Mouse (Mus musculus) spleen, postnatal 14 days (tissue): ENCODE measurements around the gene Rsph6a.
"Not testable (repeated sequence)": the region's sequence is repeated elsewhere in the genome, so short reads cannot be mapped to it uniquely, and the experiment has no call there.

ENCODE experiments used
- DNase-seq, 2 experiments: peaks; one replicate each; pipeline ENCODE4 v3.0.0; 2021 to 2022; ENCODE audit warnings: low spot score in 2 of 2

Gene Rsph6a

DNA sequence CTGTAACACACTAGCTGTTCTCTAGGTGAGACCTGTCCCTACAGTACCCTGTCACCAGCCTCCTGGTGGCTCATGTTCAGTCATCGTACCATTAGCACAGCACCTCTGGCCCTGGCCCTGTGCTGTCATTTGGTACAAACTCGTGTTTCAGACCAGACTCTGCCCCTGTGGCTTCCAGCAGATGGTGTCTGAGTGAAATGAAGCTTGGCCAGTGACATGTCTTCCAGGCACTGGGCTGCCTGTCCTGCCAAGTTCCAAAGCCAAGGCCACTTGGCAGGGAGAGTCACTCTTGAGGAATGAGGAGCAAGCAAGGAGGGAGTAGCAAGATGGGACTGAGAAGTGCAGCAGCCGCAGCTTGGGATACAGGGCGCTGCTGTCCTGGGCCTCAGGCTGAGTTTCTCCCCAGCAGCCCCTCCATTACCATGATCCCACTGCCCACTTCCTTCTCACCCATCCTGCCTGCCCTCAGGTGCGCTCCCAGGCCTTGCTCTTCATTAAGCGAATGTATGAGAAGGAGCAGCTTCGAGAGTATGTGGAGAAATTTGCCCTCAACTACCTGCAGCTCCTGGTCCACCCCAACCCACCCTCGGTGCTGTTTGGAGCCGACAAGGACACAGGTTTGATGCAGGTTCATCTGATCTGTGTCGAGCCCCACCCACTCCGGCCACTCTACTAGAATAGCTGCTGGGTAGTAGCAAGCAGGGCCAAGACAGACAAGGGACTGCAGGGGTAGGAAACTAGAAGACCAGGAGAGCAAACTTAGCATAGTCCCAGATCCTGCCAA lies 8.0 kb upstream of the Rsph6a start:
- no peak for DNase-seq

DNA sequence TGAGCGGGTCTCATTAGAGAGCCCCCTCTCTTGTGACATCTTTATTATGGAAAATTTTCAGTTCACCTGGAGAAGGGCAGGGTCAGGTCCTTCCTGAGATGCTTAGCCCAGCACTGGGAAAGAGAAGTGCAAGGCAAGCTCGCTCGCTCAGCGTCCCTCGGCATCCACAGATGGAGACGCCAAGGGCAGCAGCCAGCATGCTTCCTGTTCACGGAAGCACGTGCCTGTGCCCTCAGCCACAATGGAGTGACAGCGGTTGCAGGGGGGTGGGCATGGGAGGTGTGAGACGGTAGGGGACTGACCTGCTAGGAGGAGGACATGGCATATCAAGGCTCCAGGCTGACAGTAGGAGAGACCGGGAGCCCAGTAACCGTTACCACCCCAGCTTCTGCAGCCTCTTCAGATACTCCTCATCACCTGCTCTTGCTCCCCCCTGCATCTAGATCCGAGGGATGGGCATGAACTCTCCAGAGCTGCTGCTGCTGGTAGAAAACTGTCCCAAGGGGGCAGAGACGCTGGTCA lies 6.4 kb upstream of the Rsph6a start:
- no peak for DNase-seq

DNA sequence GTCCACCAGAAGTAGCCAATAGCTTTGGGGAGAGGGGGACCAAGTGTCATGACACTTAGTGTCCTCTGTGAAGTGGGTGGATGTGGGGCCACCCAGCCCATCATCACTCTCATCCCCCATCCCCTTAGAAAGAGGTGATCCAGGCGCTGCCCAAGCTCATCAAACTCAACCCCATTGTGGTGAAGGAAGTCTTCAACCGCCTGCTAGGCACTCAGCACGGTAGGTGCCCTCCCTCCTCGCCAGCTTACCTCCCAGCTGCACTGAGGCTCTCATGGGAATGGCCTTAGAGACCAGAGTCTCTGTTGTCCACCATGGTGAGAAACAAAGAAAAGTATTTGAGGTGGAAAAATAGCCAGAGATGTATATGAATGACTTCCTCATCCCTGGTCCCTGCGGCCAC lies 5.2 kb upstream of the Rsph6a start:
- no peak for DNase-seq

DNA sequence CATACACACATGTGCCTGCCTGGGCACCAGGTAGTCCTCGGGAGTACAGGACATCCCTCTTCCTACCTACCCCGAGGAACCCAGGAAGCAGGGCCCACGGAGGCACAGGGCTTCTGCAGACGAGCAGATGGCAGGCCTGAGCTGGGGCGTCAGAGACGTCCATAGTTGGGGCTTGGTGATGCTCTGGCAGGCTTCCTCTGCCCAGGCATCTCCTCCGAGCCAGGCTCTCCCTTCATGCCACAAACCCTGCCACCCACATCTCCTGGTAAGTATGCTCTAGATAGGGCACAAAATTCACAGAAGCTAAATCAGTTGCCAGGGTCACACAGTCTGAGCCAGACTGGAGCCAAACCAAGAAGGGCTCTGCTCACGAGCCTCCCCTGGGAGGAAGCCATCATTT lies 4.3 kb upstream of the Rsph6a start:
- DNase-seq = no peak

DNA sequence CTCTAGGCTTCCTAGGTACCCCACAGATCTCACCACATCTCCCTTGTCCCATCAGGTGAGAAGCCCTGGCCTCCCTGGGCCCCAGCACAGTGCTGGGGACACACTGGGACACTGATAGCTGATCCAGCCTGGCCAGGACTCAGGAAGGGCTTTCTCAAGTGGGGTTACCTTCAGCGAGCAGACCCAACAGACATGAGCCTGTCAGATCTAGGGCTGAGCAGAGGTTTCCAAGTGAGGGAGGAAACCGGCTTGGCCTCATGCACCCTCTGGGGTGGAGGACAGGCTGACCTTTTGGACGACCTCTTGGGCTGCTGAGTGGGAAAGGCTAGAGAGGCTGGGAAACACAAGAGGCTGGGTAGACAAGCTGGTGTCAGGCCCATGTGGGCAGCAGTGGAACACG lies 3.3 kb upstream of the Rsph6a start:
- no peak for DNase-seq

DNA sequence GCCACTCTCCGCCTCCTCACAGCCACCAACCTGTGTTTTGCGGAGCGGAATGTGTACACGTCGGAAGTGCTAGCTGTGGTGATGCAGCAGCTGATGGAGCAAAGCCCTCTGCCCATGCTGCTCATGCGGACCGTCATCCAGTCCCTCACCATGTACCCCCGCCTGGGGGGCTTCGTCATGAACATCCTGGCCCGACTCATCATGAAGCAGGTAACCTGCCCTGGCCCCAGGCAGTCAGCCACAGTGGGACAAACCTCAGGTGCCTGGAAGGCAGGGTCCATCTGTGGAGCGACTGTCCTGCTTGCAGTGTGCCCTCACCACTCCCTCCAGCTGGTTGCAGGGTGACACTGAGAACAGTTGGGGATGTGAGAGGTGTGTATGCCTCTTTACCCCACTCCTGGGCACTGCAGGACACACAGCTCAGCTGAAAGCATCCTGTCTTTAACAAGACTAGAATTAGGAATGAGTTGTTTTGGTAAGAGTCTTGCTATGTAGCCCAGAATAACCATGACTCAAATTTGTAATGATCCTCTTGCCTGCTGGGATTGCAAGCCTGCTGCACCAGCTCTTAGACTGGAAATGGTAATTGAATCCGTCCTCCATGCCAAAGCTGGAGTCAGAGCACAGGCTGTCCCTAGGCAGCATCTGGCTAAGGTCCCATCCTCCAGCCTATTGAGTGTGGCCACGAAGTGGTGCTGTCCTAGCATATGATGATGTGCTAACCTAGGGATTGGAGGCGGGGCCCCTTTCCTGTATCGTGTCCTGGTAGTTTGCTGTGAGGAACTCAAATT lies 1.9 kb upstream of the Rsph6a start:
- no peak for DNase-seq

DNA sequence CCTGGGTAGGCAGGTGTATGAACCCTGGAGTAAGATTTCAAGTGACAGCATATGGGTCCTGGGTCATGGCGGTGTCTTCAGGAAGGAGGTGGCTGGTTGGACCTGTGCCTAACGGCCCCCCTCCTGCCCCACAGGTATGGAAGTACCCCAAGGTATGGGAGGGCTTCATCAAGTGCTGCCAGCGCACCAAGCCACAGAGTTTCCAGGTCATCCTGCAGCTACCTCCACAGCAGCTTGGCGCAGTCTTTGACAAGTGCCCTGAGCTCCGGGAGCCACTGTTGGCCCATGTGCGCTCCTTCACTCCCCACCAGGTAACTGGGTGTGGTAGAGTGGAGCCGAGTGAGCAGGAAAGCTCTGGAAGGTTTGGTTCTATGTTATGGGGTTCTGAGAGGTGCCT lies 1.4 kb upstream of the Rsph6a start:
- DNase-seq = no peak

DNA sequence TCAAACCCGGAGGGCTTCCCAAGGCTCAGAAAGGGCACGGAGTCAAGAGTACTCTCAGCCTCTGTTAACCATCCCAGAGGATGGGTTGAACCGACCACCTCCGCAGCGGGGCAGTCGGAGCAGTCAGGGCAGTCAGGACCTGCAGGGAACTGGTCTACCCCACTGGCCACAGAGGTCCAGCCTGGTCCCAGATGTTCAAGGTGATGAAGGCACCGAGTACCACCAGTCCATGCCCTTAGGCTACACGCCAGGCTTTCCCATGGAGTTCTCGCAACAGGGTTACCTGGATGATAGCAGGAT lies 237 bp downstream of the Rsph6a start:
- no peak for DNase-seq

DNA sequence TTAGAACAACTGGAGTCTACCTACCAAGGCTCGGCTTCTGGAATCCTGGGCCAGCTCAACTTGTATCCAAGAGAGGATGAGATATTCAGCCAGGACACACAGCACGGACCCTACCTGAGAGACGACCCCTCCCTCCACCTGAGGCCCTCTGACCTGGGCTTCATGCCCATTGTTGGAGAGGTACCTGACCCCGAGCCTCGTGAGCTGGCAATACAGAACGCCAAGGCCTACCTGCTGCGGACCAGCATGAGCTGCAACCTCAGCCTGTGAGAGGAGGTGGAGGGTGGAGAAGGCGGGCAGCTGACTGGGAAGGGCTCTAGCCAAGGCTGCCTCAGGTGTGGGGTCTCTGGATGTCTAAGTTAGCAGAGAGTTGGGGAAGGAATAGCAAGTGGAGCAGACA lies 618 bp downstream of the Rsph6a start:
- DNase-seq = no peak

DNA sequence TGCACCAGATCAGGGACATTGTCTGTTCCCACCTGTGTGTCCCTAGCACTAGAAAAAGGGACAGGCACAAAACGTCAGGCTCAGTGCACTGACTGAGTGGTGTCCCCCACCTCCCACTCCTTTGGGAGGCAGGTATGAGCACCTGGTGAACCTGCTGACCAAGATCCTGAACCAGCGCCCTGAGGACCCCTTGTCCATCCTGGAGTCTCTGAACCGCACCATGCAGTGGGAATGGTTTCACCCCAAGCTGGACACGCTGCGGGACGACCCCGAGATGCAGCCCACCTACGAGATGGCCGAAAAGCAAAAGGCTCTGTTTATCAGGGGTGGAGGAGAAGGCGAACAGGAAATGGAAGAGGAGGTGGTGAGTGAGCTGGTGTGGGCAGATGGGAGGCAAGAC lies 2.9 kb downstream of the Rsph6a start:
- no peak for DNase-seq

DNA sequence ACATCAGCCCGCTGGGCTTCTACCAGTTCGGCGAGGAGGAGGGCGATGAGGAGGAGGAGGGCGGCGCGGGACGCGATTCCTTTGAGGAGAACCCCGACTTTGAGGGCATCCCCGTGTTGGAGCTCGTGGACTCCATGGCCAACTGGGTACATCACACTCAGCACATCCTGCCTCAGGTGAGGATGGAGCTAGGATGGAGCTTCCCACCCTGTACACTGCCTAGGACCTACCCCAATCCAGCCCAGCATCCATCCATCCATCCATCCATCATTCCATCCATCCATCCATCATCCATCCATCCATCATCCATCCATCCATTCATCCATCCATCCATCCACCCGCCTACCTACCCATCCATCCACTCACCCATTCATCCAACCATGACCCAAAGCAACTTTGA lies 11.4 kb downstream of the Rsph6a start:
- no peak for DNase-seq

DNA sequence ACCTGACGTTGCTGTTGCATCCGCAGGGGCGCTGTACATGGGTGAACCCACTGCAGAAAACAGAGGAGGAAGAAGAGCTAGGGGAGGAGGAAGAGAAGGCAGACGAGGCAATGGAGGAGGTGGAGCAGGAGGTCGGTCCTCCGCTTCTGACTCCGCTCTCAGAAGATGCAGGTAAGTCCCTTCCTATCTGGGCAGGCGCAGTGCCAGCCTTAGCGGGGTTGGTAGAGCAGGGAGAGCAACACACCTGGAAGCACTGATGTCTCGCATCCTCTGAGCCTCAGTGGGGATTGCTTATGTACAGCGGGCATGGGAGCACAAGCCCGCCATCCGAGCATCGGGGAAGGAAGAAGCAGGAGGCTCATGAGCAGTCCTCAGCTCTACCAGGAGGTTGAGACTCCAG lies 12.6 kb downstream of the Rsph6a start:
- no peak for DNase-seq

DNA sequence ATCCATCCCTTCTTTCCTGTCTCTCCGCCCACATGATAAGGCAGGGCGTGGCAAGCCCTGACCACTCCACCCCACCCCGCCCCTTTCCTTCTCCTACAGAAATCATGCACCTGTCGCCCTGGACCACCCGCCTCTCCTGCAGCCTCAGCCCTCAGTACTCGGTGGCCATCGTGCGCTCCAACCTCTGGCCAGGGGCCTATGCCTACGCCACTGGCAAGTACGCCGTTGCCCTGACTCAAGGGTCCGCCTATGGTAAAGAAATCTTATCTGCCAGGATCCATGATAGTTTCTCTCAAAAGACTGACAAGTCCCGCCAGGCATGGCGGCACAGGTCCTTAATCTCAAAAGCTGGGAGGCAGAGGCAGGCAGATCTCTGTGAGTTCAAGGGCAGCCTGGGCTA lies 13.4 kb downstream of the Rsph6a start:
- no peak for DNase-seq

DNA sequence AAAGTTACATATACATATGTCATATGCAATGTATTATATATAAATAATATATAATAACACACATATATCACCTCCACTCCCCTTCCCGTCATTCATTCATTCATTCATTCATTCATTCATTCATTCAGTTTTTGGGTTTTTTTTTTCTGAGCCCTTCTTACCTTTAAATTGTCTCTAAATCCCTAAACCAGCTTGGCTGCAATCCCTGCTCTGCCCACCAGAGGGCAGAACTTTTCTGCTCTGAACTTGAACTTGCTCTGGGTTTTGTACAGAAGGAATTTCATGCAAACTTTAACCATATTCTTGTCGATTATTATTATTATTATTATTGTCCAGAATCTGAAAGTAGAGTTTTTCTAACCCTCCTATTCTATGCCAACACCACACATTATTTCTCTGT lies 14.2 kb downstream of the Rsph6a start:
- DNase-seq = peak; percentile 60 to 72

DNA sequence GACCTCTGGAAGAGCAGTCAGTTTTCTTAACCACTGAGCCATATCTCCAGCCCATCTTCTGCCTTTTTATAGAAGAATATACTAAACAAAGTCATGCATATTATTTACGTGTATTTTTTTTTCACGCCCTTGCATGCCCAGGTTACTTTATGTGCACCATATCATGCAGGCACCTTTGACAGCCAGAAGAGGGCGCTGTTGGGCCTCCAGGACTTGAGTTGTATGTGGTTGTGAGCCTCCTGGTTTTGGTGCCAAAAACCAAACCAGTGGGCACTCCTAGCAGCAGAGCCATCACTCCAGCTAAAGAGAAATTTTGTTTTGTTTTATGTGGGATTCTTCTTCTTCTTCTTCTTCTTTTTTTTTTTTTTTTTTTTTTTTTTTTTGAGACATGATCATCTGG lies 15.0 kb downstream of the Rsph6a start:
- DNase-seq = no peak

DNA sequence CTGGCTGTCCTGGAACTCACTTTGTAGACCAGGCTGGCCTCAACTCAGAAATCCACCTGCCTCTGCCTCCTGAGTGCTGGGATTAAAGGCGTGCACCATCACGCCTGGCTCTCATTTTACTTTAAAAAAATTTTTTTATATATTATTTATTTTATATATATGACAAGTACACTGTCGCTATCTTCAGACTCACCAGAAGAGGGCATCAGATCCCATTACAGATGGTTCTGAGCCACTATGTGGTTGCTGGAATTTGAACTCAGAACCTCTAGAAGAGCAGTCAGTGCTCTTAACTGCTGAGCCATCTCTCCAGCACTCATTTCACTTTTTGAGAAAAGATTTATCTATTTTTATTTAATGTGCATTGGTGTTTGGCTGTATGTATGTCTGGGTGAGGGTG lies 16.5 kb downstream of the Rsph6a start:
- DNase-seq = not testable (repeated sequence)

DNA sequence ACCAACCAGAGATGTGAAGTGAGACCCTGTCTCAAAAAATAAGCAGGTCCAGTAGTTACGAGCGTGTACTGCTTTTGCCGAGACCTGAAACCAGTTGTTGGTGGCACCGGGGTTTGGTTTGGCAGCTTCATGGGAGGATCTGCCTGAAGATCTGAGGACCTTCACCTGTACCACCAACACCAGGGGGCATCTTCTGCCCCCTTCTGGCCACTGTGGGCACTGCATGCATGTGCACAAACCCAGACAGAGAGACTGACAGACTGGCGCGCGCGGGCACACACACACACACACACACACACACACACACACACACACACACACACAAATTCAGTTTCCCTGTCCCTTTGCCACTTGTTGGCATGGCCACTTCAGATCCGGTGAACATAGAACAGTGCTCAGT lies 19.0 kb downstream of the Rsph6a start:
- peak in 1 of 2 experiments; percentile 11 for DNase-seq

DNA sequence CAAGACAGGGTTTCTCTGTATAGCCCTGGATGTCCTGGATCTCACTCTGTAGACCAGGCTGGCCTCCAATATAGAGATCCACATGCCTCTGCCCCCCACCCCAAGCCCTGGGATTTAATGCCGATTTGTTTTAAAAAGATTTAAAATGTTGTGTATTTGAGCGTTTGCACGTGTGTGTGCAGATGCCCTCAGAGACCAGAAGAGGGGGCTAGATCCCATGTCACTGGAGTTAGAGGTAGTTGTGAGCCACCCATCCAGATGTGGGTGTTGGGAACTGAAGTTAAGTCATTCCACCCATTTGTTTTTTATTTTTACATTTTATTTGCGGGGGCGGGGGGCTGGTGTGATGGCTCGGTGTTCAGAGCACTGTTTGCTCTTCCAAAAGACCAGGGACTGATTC lies 20.0 kb downstream of the Rsph6a start:
- DNase-seq = no peak

DNA sequence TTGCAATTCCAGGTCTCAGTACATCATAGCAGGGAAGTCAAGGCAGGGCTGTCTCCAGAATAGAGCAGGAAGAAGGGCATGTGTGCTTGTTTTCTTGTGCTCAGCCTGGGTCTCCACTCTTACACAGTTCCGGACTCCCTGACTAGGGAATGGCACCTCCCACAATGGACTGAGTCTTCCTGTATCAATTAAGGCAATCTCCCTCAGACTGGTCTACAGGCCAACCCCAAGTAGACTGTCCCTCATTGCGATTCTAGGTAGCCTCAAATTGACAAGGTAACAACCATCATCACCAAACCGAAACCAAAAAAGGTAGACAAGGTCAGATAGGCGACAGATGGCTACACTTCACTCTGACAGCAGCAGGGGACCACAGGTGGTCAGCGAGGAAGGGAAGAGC lies 20.7 kb downstream of the Rsph6a start:
- DNase-seq = no peak

DNA sequence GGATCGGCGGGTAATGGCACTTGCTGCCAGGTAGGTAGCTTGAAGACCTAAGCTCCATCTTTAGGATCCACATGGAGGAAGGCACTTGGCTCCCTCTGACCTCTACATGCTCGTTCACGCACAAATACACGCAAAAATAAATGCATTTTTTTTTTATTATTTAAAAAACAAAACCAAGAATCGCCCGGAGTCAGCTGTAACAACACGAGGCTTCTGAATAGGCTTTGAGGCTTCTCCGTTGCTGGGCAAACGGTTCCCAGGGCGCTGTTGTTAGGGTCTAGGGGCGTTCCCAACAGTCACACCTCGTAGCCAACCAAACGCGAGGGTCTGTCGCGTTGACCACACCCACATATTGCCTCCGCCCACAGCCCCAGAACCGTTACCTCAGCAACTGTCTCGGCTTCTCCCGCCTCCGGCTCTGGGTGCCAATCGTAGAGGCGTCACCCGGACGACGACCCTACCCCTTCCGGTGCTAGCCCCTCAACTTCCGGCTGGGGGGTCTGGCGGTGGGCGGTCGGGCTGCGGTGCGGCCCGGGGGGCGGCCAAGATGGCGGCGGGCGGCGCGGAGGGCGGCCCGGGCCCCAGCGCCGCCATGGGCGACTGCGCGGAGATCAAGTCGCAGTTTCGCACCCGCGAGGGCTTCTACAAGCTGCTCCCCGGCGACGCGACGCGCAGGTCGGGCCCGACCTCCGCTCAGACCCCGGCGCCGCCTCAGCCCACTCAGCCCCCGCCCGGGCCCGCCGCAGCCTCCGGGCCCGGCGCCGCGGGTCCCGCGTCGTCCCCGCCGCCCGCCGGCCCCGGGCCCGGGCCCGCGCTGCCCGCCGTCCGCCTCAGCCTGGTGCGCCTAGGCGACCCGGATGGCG lies 21.5 kb downstream of the Rsph6a start, which contains the start of gene Dmwd:
Dmwd (plus strand) TSS at position 505 of the 863 bp plus-strand sequence.
- peak; percentile 71 to 73 for DNase-seq

DNA sequence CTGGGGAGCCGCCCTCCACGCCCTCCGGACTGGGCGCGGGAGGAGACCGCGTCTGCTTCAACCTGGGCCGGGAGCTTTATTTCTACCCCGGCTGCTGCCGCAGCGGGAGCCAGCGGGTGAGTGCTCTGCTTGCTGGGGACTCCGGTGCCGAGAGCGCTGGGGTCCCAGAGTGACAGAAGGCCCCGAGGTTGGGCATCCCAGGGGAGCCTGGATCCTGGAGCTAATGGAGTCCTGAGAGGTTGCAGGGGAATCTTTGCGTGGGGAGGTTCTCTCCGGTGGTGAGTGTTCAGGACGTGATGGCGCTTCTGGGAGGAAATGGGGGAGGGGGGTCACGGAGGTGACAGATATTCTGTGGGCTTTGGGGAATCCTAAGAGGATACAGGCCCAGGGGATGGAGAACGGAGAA lies 22.1 kb downstream of the Rsph6a start:
- peak in 1 of 2 experiments; percentile 12 for DNase-seq

DNA sequence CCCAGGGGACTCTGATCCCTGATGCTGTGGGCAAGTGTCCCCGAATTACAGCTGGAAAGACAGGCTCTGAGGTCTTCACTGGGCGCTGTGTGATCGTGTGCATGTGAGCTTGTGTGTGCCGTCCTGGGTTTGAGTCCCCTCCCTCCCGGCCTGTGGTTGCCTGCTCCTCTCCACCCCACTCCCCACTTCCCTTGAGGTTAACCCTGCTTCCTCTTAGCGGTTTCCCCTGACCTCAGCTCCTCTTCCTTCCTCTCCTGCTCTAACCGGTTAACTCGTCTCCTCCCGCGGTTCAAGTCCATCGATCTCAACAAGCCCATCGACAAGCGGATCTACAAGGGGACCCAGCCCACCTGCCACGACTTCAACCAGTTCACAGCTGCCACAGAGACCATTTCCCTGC lies 23.3 kb downstream of the Rsph6a start:
- peak; percentile 57 for DNase-seq
